Mouse (Mus musculus) right cerebral cortex, adult 2 months (tissue): ENCODE results near the gene Aldh16a1.
"Not testable (repeated sequence)": the region's sequence is repeated elsewhere in the genome, so short reads cannot be mapped to it uniquely, and the experiment has no call there.

ENCODE experiments used
- DNase-seq, 2 experiments: peaks; one replicate each; pipeline ENCODE4 v3.0.0; 2021 to 2022; ENCODE audit warnings: low spot score in 2 of 2

Aldh16a1 gene

GRCm38 (mm10) chr7:45157459-45157858 is 3.1 kb upstream of the Aldh16a1 start:
- peak in 1 of 2 experiments; percentile 70 for DNase-seq

- DNase-seq, result no peak
Observed at GRCm38 (mm10) chr7:45156206-45156605, 1.8 kb upstream of the Aldh16a1 start.

- no peak for DNase-seq
Observed at GRCm38 (mm10) chr7:45155590-45155989, 1.2 kb upstream of the Aldh16a1 start.

- DNase-seq, result peak in 1 of 2 experiments; percentile 54
Observed at GRCm38 (mm10) chr7:45154993-45155514, 670 bp upstream of the Aldh16a1 start.

- no peak for DNase-seq
Observed at GRCm38 (mm10) chr7:45153586-45153985, 798 bp downstream of the Aldh16a1 start.

- not testable (repeated sequence) for DNase-seq
Observed at GRCm38 (mm10) chr7:45153052-45153451, 1.3 kb downstream of the Aldh16a1 start.

- no peak for DNase-seq
Observed at GRCm38 (mm10) chr7:45151303-45151702, 3.1 kb downstream of the Aldh16a1 start.

GRCm38 (mm10) chr7:45150321-45150720 is 4.1 kb downstream of the Aldh16a1 start:
- DNase-seq, result no peak

- DNase-seq, result no peak
Observed at GRCm38 (mm10) chr7:45149545-45149944, 4.8 kb downstream of the Aldh16a1 start.

- no peak for DNase-seq
Observed at GRCm38 (mm10) chr7:45148534-45149098, 5.8 kb downstream of the Aldh16a1 start.

- no peak for DNase-seq
Observed at GRCm38 (mm10) chr7:45147899-45148298, 6.5 kb downstream of the Aldh16a1 start.

GRCm38 (mm10) chr7:45147267-45147666 is 7.1 kb downstream of the Aldh16a1 start:
- no peak for DNase-seq

GRCm38 (mm10) chr7:45145460-45145859 is 8.9 kb downstream of the Aldh16a1 start:
- DNase-seq, result no peak

GRCm38 (mm10) chr7:45144368-45145174 is 9.8 kb downstream of the Aldh16a1 start:
- DNase-seq, result no peak

- no peak for DNase-seq
Observed at GRCm38 (mm10) chr7:45141914-45142313, 12.5 kb downstream of the Aldh16a1 start.

- no peak for DNase-seq
Observed at GRCm38 (mm10) chr7:45141319-45141718, 13.1 kb downstream of the Aldh16a1 start.

GRCm38 (mm10) chr7:45139904-45140723 is 14.3 kb downstream of the Aldh16a1 start:
- DNase-seq, result no peak

GRCm38 (mm10) chr7:45138403-45138802 is 16.0 kb downstream of the Aldh16a1 start:
- DNase-seq, result no peak

- DNase-seq, result no peak
Observed at GRCm38 (mm10) chr7:45137171-45138006, 17.0 kb downstream of the Aldh16a1 start.

GRCm38 (mm10) chr7:45135993-45136567 is 18.3 kb downstream of the Aldh16a1 start, which contains the start of the genes Gm45713 and Flt3l:
Gm45713 (minus strand) TSS chr7:45136231.
Flt3l (minus strand) TSS chr7:45136432.
- peak; percentile 89 to 91 for DNase-seq

- DNase-seq, result no peak
Observed at GRCm38 (mm10) chr7:45135370-45135769, 19.0 kb downstream of the Aldh16a1 start.
